Mouse (Mus musculus) C2C12 (cell line): Measurements from ENCODE around the gene Smok3a.

Experiments used
- CTCF ChIP-seq: IDR thresholded peaks from one replicate; pipeline ENCODE4 v1.5.1; 2011; ENCODE audit not compliant: control insufficient read depth, insufficient read depth, insufficient read length
- USF1 ChIP-seq: IDR thresholded peaks from one replicate; pipeline ENCODE4 v1.6.1; 2011; ENCODE audit warnings: low read depth, mild to moderate bottlenecking, control low read depth, moderate library complexity

DNA sequence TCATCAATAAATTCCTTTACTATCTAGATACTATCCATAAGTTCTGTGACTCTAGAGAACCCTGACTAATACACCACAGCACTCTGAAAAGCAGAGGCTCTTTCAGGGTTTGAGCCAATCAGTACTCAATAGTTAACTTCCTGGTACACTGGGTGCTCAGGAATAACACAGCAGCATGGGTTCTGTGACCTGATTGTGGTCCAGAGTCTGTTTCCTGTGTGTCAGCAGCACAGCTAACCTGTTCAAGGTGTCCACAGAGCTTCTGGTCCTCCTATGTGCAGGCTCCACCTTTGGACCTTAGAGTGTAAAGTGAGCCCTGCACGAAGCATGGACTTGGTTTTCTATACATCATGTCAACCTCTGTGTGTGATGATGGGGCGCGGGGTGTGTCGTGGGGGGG, 52.7 kb downstream of the Smok3a start:
- no peak for TF ChIP-seq CTCF
- no peak for TF ChIP-seq USF1
